Mouse (Mus musculus) embryonic facial prominence, embryonic 13.5 days (tissue): ENCODE results near the gene Ddx10. TPM values are rescaled to one million over a fixed set of nuclear protein-coding genes. Genes with fewer than 3 reads are reported as not detected.

Source experiments
- ATAC-seq: fragments of 200-750 bp; cut with Nextera tagmentation; 2 replicates; pipeline ENCODE4 v1.8.0; 2017; ENCODE audit warnings: low read depth; ENCODE audit not compliant: insufficient number of reproducible peaks, insufficient read depth, low FRiP score, low TSS enrichment
- H3K27ac ChIP-seq: fragments of 300-500 bp; sonication (generic); 2 replicates; pipeline ENCODE4 v1.5.1; 2015; ENCODE audit warnings: moderate library complexity, mild to moderate bottlenecking, inconsistent platforms
- H3K27me3 ChIP-seq: fragments of 300-500 bp; sonication (generic); 2 replicates; pipeline ENCODE4 v1.6.1; 2015; ENCODE audit warnings: mild to moderate bottlenecking, inconsistent platforms
- H3K36me3 ChIP-seq: fragments of 300-500 bp; sonication (generic); 2 replicates; pipeline ENCODE4 v1.6.1; 2015; ENCODE audit warnings: mild to moderate bottlenecking, inconsistent platforms
- H3K4me1 ChIP-seq: fragments of 300-500 bp; sonication (generic); 2 replicates; pipeline ENCODE4 v1.6.1; 2015; ENCODE audit warnings: inconsistent platforms
- H3K4me2 ChIP-seq: fragments of 300-500 bp; sonication (generic); 2 replicates; pipeline ENCODE4 v1.6.1; 2015; ENCODE audit warnings: moderate library complexity, mild to moderate bottlenecking, inconsistent platforms
- H3K4me3 ChIP-seq: fragments of 300-500 bp; sonication (generic); 2 replicates; pipeline ENCODE4 v1.5.1; 2015; ENCODE audit warnings: mild to moderate bottlenecking, inconsistent platforms
- H3K9ac ChIP-seq: fragments of 300-500 bp; sonication (generic); 2 replicates; pipeline ENCODE4 v1.6.1; 2015; ENCODE audit warnings: mild to moderate bottlenecking, inconsistent platforms
- H3K9me3 ChIP-seq: fragments of 300-500 bp; sonication (generic); 2 replicates; pipeline ENCODE4 v1.6.1; 2016; ENCODE audit warnings: inconsistent platforms
- WGBS: fragments of 180-500 bp; shearing (Covaris S2); methylation state at CpG from one replicate; pipeline ENCODE4 v1.1.7; 2015; ENCODE audit warnings: mixed read lengths; 5-methylcytosine and 5-hydroxymethylcytosine counted together
- polyA plus RNA-seq: library from polyadenylated mRNA; unstranded; fragments of >200 nt; fragmentation: Nextera tagmentation; extraction: Ambion mirVana; gene quantifications from 2 replicates; pipeline ENCODE4 v1.2.1, GENCODE M21; 2015

The Ddx10 gene
- polyA plus RNA-seq, 1 experiment from 2014 or later, result 28.4 TPM

- no peak overlapping the region for H3K4me3 ChIP-seq
- H3K27ac ChIP-seq, result no peak overlapping the region
- H3K4me2 ChIP-seq, result no peak overlapping the region
- no peaks in the 10 kb centered on the region for H3K27me3 ChIP-seq
- H3K4me1 ChIP-seq, result peaks cover 7% of the 10 kb centered on the region; the same call in 1 of the 2 replicates
- no peaks in the 10 kb centered on the region for H3K36me3 ChIP-seq
- 74% methylated on average over 9 of the region's 9 CpGs for WGBS
- no peak for ATAC-seq
- no peak overlapping the region for H3K9ac ChIP-seq
- H3K9me3 ChIP-seq, result no peaks in the 10 kb centered on the region
Observed at GRCm38 (mm10) chr9:53072088-53072487, 175.8 kb downstream of the Ddx10 start.

DNA sequence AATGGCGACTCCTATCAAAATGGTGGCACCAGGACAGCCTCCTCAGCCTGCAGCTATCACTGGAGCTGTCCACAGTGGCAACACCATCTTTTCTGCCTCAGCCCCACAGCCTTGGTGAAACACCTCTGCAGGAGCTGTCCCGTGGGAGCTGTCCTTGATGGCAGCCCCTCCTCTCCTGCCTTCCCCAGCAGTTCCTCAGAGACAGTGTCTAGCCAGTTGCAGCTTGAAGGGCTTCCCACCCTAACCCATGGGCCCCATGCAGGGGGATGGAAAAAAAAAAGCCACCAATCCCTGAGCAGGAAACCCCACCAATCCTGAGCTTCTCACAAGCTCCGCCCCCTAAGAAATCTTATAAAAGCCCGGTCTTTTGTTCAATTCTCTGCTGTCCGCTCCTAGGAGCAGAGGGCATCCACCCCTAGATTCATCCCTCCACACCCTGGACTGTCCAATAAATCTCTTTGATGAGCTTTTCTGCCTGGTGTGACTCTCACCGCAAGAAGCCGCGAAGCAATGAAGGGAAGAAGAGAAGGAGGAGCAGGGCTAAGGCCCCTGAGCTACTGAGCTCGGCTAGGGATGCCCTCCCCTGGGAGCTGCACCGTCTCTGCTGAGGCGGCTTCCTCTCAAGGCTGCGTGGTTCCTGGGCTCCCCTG is 176.9 kb downstream of the Ddx10 start:
- H3K27me3 ChIP-seq, result no peaks in the 10 kb centered on the region

DNA sequence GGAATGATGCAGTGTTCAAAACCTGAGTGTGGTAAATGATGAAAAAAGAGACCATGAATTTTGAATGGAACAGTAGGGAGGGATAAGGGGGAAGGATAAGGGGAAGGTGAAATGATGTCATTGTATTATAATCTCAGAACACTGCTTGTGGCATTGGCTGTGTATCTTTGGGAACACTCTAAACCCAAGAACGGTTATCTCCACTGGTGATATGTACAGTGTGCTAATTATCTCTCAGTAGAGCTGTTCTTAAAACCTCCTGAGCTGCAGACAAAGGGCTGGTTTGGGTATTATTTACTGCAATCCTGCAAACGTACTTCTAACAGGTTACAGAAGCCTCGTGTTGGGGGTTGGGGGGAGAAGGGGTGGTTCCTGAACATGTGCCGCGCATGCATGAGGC is 179.7 kb downstream of the Ddx10 start:
- no peak for ATAC-seq
- peaks cover 7% of the 10 kb centered on the region for H3K4me1 ChIP-seq
- H3K36me3 ChIP-seq, result no peaks in the 10 kb centered on the region
- 83% methylated on average over 5 of the region's 5 CpGs for WGBS
- no peak overlapping the region for H3K4me2 ChIP-seq
- H3K27me3 ChIP-seq, result no peaks in the 10 kb centered on the region
- no peak overlapping the region for H3K4me3 ChIP-seq
- no peak overlapping the region for H3K27ac ChIP-seq
- H3K9ac ChIP-seq, result no peak overlapping the region
- no peaks in the 10 kb centered on the region for H3K9me3 ChIP-seq

More for the DNA sequence above, 176.9 kb downstream of the Ddx10 start:
- WGBS, result 85% methylated on average over 12 of the region's 12 CpGs
- ATAC-seq, result no peak
- Histone ChIP-seq H3K36me3 (no peaks in the 10 kb centered on the region), H3K4me2 (no peak overlapping the region), H3K9ac (no peak overlapping the region), H3K4me3 (no peak overlapping the region), H3K4me1 (peaks cover 7% of the 10 kb centered on the region), H3K27ac (no peak overlapping the region), H3K9me3 (no peaks in the 10 kb centered on the region)

- Histone ChIP-seq H3K4me2 (no peak overlapping the region), H3K4me1 (peaks cover 3% of the 10 kb centered on the region), H3K9ac (no peak overlapping the region), H3K4me3 (no peak overlapping the region), H3K27me3 (no peaks in the 10 kb centered on the region), H3K36me3 (no peaks in the 10 kb centered on the region), H3K27ac (no peak overlapping the region), H3K9me3 (no peaks in the 10 kb centered on the region)
- 54% methylated on average over 4 of the region's 4 CpGs for WGBS
- 0 out of 2 replicates have a peak, but pooled peaks have one; percentile 15 for ATAC-seq
Observed at GRCm38 (mm10) chr9:53066428-53066827, 181.4 kb downstream of the Ddx10 start.

- Histone ChIP-seq H3K4me3 (no peak overlapping the region), H3K9me3 (no peaks in the 10 kb centered on the region), H3K36me3 (no peaks in the 10 kb centered on the region), H3K27ac (no peak overlapping the region), H3K4me1 (no peaks in the 10 kb centered on the region; the same call in 1 of the 2 replicates), H3K9ac (no peak overlapping the region), H3K4me2 (no peak overlapping the region), H3K27me3 (no peaks in the 10 kb centered on the region)
- ATAC-seq, result no peak
- WGBS, result 62% methylated on average over 2 of the region's 2 CpGs
Observed at GRCm38 (mm10) chr9:53065028-53065427, 182.8 kb downstream of the Ddx10 start.

GRCm38 (mm10) chr9:53064531-53064930 is 183.3 kb downstream of the Ddx10 start:
- Histone ChIP-seq H3K36me3 (no peaks in the 10 kb centered on the region), H3K27me3 (no peaks in the 10 kb centered on the region), H3K9me3 (no peaks in the 10 kb centered on the region), H3K27ac (no peak overlapping the region), H3K4me3 (no peak overlapping the region), H3K4me1 (no peaks in the 10 kb centered on the region; the same call in 1 of the 2 replicates), H3K4me2 (no peak overlapping the region), H3K9ac (no peak overlapping the region)
- 77% methylated on average over 6 of the region's 6 CpGs for whole genome bisulfite sequencing
- ATAC-seq, result no peak

DNA sequence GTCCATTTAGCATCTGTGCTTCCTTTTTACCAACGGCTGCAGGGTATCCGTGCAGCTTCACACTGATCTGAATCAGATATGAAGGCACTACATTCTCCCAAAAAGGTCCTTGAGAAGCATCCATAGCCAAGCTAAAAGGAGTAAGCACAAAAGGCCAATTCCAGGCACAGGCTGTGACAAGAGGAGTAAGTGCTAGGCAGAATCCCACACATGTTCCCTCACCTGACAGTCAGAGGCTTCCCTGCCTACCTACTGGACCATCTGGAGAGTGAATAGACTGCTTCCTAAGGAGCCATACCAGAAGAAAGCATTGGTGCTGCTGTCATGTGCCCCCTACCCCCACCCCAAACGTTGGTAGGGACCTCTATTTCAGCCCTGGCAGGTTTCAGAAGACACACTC is 192.5 kb downstream of the Ddx10 start:
- WGBS, result 60% methylated on average over 3 of the region's 3 CpGs

More for the DNA sequence above, 192.5 kb downstream of the Ddx10 start:
- H3K36me3 ChIP-seq, result no peaks in the 10 kb centered on the region
- no peak for ATAC-seq
- no peak overlapping the region for H3K27ac ChIP-seq
- no peak overlapping the region for H3K4me2 ChIP-seq
- no peak overlapping the region for H3K4me3 ChIP-seq
- H3K4me1 ChIP-seq, result no peaks in the 10 kb centered on the region
- H3K27me3 ChIP-seq, result no peaks in the 10 kb centered on the region
- no peak overlapping the region for H3K9ac ChIP-seq
- 0 out of 2 replicates have a peak, but pooled peaks cover 6% of the 10 kb centered on the region for H3K9me3 ChIP-seq

Other genes with a start within 250 kb of the Ddx10 start
- 1.5 and 1.6 TPM in 2 replicates for gene Exph5, start 53.6 kb upstream of the Ddx10 start, polyA plus RNA-seq
- gene Kdelc2, start 136.0 kb upstream of the Ddx10 start, polyA plus RNA-seq, result 20.7 TPM in 2 replicates
- gene 4930550C14Rik, start 154.3 kb upstream of the Ddx10 start, polyA plus RNA-seq, result 1.1 and 2.0 TPM in 2 replicates